Mouse (Mus musculus) skeletal muscle tissue, postnatal 0 days (tissue): ENCODE measurements around the gene Ubr4. TPM values are rescaled to one million over a fixed set of nuclear protein-coding genes. Genes with fewer than 3 reads are reported as not detected.

Experiments used
- microRNA-seq, 2 experiments: library from miRNA; unstranded; fragments of <30 nt; microRNA quantifications; one replicate each; pipeline ENCODE4; 2016
- polyA plus RNA-seq: library from polyadenylated mRNA; unstranded; fragments of >200 nt; fragmentation: Nextera tagmentation; extraction: Ambion mirVana; gene quantifications from 2 replicates; pipeline ENCODE4 v1.2.1, GENCODE M21; 2015

The Ubr4 gene
- polyA plus RNA-seq: 43.9 and 44.8 TPM in 2 replicates

GRCm38 (mm10) chr4:139351931-139352711 lies at the start of gene Ubr4, which contains the start of the genes Mrto4 and Emc1:
Ubr4 (plus strand) TSS chr4:139352609.
Mrto4 (minus strand) TSS chr4:139352576.
Emc1 (plus strand) TSS chr4:139352587.

GRCm38 (mm10) chr4:139310171-139310898 lies 42.1 kb upstream of the Ubr4 start, which contains the start of the genes Pqlc2 and Akr7a5:
Pqlc2 (minus strand) TSS chr4:139310708.
Akr7a5 (plus strand) TSS chr4:139310744.

GRCm38 (mm10) chr4:139530248-139530647 lies 177.8 kb downstream of the Ubr4 start, which contains the start of gene Iffo2:
Iffo2 (plus strand) TSS chr4:139530548.

Small RNAs within 50 kb of the gene (microRNA-seq; reads per million reads assigned to microRNA genes)
- 0 to 0.21 reads per million in 2 experiments for gene Gm24245
- 0 reads per million in 2 experiments for gene Gm25732

Other genes with a start within 250 kb of the Ubr4 start
- 769 and 838 TPM in 2 replicates for gene Minos1, start 221.5 kb upstream of the Ubr4 start, polyA plus RNA-seq
- 350 and 374 TPM in 2 replicates for gene Capzb, start 159.7 kb upstream of the Ubr4 start, polyA plus RNA-seq
- gene Pqlc2, start 41.9 kb upstream of the Ubr4 start, polyA plus RNA-seq: 6.0 and 7.7 TPM in 2 replicates
- 50.2 and 54.1 TPM in 2 replicates for gene Akr7a5, start 41.9 kb upstream of the Ubr4 start, polyA plus RNA-seq
- gene Mrto4, start within 50 bp of the Ubr4 start, polyA plus RNA-seq: 40.4 and 42.0 TPM in 2 replicates
- gene Emc1, start within 50 bp of the Ubr4 start, polyA plus RNA-seq: 15.0 and 17.0 TPM in 2 replicates
- gene Iffo2, start 177.9 kb downstream of the Ubr4 start, polyA plus RNA-seq: 2.8 TPM in 2 replicates